Mouse (Mus musculus): ENCODE data around the gene Ltbp3. TPM values are rescaled to one million over a fixed set of nuclear protein-coding genes. Genes with fewer than 3 reads are reported as not detected.
A peak's percentile ranks its signal among the peaks of the same experiment; 100 is the strongest.

The Ltbp3 gene
- polyA plus RNA-seq, 2 experiments: 99.8 to 341 TPM

DNA sequence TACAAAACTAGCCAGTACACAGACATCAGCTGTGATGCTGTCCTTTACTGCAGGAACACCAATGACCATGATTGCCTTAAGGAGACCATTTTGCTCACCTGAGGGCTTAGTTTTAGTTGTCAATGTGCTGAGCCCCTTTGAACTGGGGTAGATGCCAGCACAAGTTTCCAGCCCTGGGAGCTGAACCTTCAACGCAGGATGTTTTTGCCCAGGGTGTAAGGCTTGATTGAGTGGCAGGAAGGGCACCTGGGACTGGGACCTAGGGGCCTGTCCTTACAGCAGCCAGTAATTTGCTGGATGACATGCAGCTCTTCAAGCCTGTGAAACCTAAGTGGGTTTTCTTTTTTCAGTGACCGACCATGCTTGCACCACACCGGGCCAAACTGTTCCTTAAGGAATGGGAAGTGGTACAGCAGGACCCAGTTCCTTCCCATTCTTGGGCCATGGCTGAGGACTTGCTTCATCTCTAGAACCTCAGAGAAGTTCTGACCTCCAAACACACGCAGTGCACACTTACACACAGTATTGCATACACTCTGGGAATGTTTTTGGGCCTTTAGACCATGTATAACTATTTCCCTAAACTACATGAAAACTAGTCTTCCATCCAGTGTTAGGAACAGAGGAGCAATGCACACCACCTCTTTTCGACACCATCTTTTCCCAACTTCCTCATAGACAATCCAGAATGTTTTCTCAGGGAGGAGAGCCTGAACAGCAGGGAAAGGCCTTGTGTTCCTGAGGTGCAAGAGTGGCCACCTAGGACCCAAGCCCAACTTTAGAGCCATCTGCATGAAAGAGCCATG, 54.3 kb downstream of the Ltbp3 start:
- Histone ChIP-seq H3K9ac (ENCODE audit: low read depth, low read length, severe bottlenecking) (no peak overlapping the region; the same call in 1 of the 2 replicates), H3K4me1 (ENCODE audit: control insufficient read depth, insufficient read depth, low read length) (peaks cover 13% of the 10 kb centered on the region; the same call in 1 of the 2 replicates), H3K27me3 (ENCODE audit: control insufficient read depth, insufficient read depth, low read length) (no peaks in the 10 kb centered on the region), H3K27ac (replicated peaks; ENCODE audit: low read depth, low read length) (no peak overlapping the region; the same call in 1 of the 2 replicates), H3K9me3 (ENCODE audit: control insufficient read depth, low read length) (no peaks in the 10 kb centered on the region), H3K4me2 (replicated peaks; ENCODE audit: low read depth, low read length, severe bottlenecking) (0 out of 2 replicates have a peak overlapping the region, but pooled peaks have one; percentile 3), H3K36me3 (ENCODE audit: control insufficient read depth, insufficient read depth, low read length) (peaks cover 51% of the 10 kb centered on the region), H3K4me3 (replicated peaks; ENCODE audit: low read length) (no peak overlapping the region)
- WGBS: 42% methylated on average over 5 of the region's 5 CpGs
- DNase-seq (ENCODE audit: low spot score) (no peak), ATAC-seq (ENCODE audit: low FRiP score, low read depth) (0 out of 2 replicates have a peak, but pooled peaks have one; percentile 2)
- TF ChIP-seq POLR2A (IDR thresholded peaks at IDR 0.05; ENCODE audit: borderline replicate concordance, extremely low read depth, insufficient read depth, insufficient read length): no peak

DNA sequence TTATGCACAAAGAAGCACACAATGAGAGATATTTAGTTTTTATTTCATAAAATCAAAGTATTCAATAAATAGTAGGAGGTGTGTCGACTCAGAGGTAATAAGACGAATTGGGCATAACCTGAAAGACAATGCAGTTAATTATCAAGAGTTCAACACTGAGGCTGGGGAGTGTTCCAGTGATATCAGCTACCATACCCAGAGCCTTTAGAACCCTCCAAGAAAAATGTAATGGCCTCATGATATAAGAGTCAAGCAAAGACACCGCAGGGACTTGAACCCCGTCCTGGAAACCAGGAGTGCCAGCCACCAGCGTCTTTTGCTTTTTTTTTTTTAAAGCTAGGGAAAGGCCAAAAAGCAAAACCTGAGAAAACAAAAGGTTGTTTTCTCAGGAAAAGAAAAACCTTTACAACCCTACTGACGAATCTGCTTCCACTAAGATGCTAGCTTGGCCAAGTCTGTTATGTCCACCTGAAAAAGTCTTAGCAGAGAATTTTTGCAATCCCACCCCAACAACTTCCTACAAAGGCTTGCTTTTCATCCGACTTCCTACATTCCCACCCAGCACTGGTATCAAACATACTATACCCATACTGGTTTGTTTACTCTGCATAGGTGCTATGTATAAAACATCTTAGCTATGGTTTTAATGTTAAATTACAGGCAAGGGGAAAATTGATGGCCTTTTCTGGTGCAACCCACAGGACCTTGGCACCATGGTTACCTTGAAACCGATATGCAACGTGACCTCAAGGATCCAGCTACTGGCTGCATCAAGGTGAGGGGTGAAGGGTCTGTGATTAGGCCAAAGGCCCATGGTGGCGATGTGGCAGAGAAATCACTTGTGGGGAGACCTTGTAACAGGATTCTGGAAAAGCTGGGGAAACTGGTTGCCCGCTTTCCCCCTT, 55.2 kb downstream of the Ltbp3 start:
- no peaks in the 10 kb centered on the region for H3K9me3 ChIP-seq (ENCODE audit: control insufficient read depth, low read length)
- H3K27me3 ChIP-seq (ENCODE audit: control insufficient read depth, insufficient read depth, low read length): no peaks in the 10 kb centered on the region
- peaks cover 13% of the 10 kb centered on the region; the same call in 1 of the 2 replicates for H3K4me1 ChIP-seq (ENCODE audit: control insufficient read depth, insufficient read depth, low read length)
- 62% methylated on average over 11 of the region's 11 CpGs for WGBS
- ATAC-seq (ENCODE audit: low FRiP score, low read depth) (no peak), DNase-seq (ENCODE audit: low spot score) (no peak)
- H3K27ac ChIP-seq (replicated peaks; ENCODE audit: low read depth, low read length): peak overlapping the region; percentile 28; the same call in 1 of the 2 replicates
- H3K4me2 ChIP-seq (replicated peaks; ENCODE audit: low read depth, low read length, severe bottlenecking): peak overlapping the region; percentile 97
- peak overlapping the region; percentile 98 for H3K9ac ChIP-seq (ENCODE audit: low read depth, low read length, severe bottlenecking)
- peak overlapping the region; percentile 74 for H3K4me3 ChIP-seq (replicated peaks; ENCODE audit: low read length)
- peaks cover 55% of the 10 kb centered on the region for H3K36me3 ChIP-seq (ENCODE audit: control insufficient read depth, insufficient read depth, low read length)
- no peak for TF ChIP-seq POLR2A (IDR thresholded peaks at IDR 0.05; ENCODE audit: borderline replicate concordance, extremely low read depth, insufficient read depth, insufficient read length)

DNA sequence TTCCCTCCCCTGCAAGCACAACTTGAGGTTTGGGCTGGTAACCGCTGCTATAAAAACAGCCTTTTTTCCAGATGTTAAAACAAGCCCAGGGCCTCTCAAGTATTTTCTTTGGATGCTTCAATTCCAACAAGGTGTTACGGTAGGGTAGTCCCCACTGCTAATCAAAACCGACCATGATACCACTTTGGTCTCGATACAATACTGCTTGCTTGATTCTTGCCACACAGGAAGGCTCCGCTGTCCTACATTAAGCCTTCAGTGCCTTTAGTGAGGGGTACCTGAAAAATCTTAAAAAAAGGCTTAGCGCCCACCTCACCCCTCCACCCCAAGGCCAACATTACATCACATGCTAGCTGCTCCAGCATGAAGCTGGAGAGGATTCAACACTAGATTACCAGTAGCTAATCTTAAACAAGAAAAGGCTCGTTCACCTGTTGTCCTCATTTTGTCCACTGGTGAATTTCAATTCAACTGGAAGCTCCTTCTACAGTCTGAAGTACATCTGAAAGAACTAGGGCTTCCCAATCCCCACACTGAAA, 55.9 kb downstream of the Ltbp3 start:
- Histone ChIP-seq H3K4me3 (replicated peaks; ENCODE audit: low read length) (peak overlapping the region; percentile 74), H3K27ac (replicated peaks; ENCODE audit: low read depth, low read length) (peak overlapping the region; percentile 28), H3K9ac (ENCODE audit: low read depth, low read length, severe bottlenecking) (peak overlapping the region; percentile 98), H3K9me3 (ENCODE audit: control insufficient read depth, low read length) (no peaks in the 10 kb centered on the region), H3K27me3 (ENCODE audit: control insufficient read depth, insufficient read depth, low read length) (no peaks in the 10 kb centered on the region), H3K4me2 (replicated peaks; ENCODE audit: low read depth, low read length, severe bottlenecking) (peak overlapping the region; percentile 97), H3K4me1 (ENCODE audit: control insufficient read depth, insufficient read depth, low read length) (peaks cover 13% of the 10 kb centered on the region; the same call in 1 of the 2 replicates), H3K36me3 (ENCODE audit: control insufficient read depth, insufficient read depth, low read length) (peaks cover 55% of the 10 kb centered on the region)
- ATAC-seq (ENCODE audit: low FRiP score, low read depth) (no peak), DNase-seq (ENCODE audit: low spot score) (no peak)
- WGBS: 44% methylated on average over 7 of the region's 7 CpGs
- TF ChIP-seq POLR2A (IDR thresholded peaks at IDR 0.05; ENCODE audit: borderline replicate concordance, extremely low read depth, insufficient read depth, insufficient read length): no peak

DNA sequence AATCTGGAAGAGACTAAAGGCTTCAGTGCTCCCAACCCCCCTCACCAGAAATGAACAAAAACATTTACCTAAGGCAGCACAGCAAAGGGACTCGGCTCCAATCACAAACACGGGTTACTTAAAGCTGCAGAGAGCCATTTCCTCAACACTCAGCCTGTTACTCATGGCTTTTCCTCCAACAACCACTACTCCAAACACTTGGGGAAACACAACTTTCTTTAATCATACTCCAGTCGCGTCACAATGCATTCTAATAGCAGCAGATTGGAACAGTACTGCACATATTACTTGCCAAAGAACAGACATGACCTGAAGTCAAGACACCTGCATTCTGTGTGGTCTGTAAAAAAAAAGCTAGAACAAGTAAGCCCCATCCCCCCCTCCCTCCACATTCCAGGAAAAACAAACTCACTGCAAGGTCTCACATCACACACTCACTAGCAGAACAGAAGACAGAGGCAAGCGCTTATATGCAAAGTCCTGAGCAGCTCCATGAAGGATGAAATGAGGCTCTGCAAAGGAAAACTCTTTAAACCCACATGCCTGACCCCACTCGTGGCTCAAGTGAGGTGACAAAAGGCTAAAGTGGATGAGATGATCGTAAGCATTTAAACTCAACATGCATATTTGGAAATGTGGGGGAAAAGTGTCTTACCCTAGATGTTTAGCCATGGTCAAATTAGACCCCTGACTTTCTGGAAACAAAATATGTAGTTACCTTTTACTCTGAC, 56.8 kb downstream of the Ltbp3 start:
- whole genome bisulfite sequencing: 17% methylated on average over 7 of the region's 7 CpGs
- no peak for ATAC-seq (ENCODE audit: low FRiP score, low read depth)
- Histone ChIP-seq H3K4me1 (ENCODE audit: control insufficient read depth, insufficient read depth, low read length) (peaks cover 13% of the 10 kb centered on the region; the same call in 1 of the 2 replicates), H3K27me3 (ENCODE audit: control insufficient read depth, insufficient read depth, low read length) (no peaks in the 10 kb centered on the region), H3K9me3 (ENCODE audit: control insufficient read depth, low read length) (no peaks in the 10 kb centered on the region), H3K4me3 (replicated peaks; ENCODE audit: low read length) (peak overlapping the region; percentile 74), H3K4me2 (replicated peaks; ENCODE audit: low read depth, low read length, severe bottlenecking) (peak overlapping the region; percentile 97), H3K36me3 (ENCODE audit: control insufficient read depth, insufficient read depth, low read length) (peaks cover 55% of the 10 kb centered on the region), H3K9ac (ENCODE audit: low read depth, low read length, severe bottlenecking) (peak overlapping the region; percentile 98), H3K27ac (replicated peaks; ENCODE audit: low read depth, low read length) (peak overlapping the region; percentile 28)
- no peak for TF ChIP-seq POLR2A (IDR thresholded peaks at IDR 0.05; ENCODE audit: borderline replicate concordance, extremely low read depth, insufficient read depth, insufficient read length)
- DNase-seq (ENCODE audit: low spot score): peak; percentile 45
